Mouse (Mus musculus) lung, adult 2 months (tissue): ENCODE results near the gene Mecom.

Experiments
- CTCF ChIP-seq: fragments of 200-500 bp; IDR thresholded peaks from 2 replicates; pipeline ENCODE4 v1.5.1; 2011; ENCODE audit warnings: mild to moderate bottlenecking, low read length, control low read depth; ENCODE audit not compliant: insufficient read depth
- POLR2A ChIP-seq: fragments of 200-500 bp; IDR thresholded peaks from 2 replicates; pipeline ENCODE4 v1.6.1; 2011; ENCODE audit warnings: low read depth, mild to moderate bottlenecking, control low read depth, low read length, borderline replicate concordance; ENCODE audit errors: extremely low read depth

DNA sequence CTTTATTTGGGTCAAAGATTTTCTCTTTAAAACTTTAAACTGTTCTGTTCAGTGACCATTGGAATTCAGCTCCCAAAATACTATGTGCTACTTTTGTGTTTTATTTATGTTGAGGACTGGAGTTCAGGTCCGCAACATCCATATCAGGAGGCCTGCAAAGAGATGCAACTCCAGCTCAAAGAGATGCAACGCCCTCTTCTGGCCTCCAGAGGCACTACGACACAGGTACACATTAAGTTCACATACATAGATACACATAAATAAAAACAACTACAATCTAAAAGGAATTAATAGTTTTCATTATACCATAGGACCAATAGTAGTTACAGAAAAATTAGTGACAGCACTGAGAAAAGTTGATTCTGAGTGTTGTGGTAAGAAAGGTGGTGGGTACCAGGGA, 278.6 kb downstream of the Mecom start:
- TF ChIP-seq POLR2A: no peak
- 0 out of 2 replicates have a peak, but pooled peaks have one; percentile 12 for TF ChIP-seq CTCF
